Mouse (Mus musculus): ENCODE measurements at regions not wholly inside any gene's neighbourhood (a gene's known extent, or its start where the extent isn't known, plus 50 kb on each side); places are given as distances from the start of the nearest gene placed in this dataset.

DNA sequence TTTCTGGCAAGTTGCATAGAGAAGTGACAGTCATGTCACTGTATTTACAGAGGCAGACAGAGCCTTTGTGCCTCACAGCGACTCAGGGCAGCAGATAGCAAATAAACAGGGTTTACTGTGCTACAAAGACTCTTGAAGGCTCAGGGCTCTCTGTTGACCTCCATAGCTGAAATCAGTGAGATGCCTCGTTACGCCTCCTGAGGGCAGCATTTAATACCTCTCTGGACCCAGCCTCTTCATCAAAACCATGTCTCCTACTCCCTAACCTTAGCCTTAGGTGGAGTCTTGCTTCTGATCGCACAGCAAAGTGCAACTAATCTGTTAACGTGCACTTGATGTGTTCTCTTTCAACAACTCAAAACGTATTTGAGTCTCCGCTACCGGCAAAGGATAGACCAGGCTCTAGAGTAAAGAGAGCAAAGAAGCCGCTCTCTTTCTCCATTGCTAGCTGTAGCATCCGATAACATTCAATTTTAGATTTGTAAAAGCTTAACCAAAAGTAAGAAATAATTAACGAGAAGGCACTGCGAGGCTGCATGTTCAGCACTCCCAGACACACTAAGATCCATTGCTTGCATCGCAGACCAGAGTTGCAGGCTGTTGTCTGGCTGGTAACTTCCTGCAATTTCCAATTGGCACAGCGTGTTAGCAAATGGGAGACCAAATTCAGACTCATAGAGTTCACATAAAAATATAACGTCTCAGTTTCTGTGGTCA is 101.1 kb upstream of the Man2a1 start:
- peak; percentile 7 for DNase-seq (ENCODE audit: low read depth)

DNA sequence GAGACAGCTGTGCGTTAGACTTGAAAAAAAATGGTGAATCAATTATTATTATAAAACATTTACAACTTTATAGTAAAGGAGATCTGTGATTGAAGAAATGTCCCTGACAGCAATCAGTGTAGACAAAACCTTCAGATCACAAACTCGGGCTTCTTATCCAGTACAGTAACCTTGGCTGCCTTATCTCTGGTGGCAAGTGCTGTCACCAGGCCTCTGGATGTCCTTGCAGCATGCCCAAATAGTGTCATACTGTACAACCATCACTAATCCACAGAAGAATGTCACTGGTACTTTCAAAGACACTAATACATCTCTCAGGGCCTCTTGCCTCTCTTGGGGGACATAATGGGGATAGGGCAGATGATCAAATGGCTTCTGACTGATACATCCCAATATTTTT is 98.2 kb upstream of the Man2a1 start:
- DNase-seq (ENCODE audit: low read depth) = no peak

GRCm38 (mm10) chr17:64505956-64506355 is 94.6 kb upstream of the Man2a1 start:
- DNase-seq (ENCODE audit: low read depth) = no peak

DNA sequence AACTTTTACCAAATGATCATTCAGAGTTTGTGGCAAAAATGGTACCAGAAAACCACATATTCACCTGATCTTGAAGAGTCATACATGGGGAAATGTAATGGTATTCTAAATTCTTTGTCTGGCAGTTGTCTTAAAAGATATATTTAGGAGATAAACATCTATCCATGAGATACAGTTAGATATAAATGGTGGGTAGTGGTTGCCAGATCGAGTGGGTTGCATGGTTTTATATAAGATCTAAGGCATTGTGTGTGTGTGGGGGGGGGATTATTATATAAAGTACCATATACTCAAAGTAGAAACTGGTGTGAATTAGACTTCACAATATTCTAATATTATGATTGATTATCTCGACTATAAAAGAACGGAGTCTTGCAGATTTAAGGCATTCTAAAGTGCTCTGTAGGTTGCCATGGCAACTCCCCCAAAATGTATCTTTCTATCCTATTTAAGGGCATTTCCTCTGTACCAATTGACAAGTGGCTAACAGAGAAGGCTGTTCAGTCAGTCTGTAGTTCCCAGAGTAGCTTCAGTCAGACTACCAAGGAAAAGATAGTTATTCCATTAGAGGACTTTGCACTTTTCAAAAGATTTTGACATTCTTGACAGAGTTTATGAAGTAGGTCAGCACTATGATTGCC is 89.3 kb upstream of the Man2a1 start:
- DNase-seq (ENCODE audit: low read depth) = no peak

DNA sequence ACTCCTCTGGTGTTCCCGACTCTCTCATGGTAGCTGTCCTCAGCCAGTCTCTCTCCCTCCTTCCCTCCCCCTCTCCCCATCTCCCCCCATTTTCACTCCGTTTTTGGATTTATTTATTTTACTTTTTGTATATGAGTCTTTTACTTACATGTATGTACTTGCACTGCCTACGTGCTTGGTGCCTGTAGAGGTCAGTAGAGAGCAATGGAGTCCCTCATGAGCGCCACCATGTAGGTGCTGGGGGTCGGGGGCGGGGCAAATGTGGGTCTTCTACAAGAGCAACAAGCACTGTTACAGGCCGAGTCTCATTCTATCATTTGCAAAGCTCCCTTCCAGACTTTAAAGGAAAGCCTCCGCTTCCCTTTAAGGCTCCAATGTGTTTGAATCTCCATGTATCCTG is 78.3 kb upstream of the Man2a1 start:
- no peak for DNase-seq (ENCODE audit: low read depth)

DNA sequence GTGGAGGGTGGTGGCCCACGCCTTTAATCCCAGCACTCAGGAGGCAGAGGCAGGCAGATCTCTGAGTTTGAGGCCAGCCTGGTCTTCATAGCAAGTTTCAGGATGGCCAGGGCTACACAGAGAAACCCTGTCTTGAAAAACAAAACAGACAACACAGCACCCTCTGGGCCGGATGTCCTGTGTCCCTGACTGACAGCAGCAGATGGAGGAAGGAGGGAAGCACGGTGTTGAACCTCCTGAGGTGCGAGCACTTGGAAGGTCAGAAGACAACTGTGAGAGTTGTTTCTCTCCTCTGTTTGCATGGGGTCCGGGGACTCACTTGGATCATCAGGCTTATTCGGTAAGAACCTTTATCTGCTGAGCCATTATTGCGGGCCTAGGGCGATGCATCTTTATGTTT is 76.6 kb upstream of the Man2a1 start:
- no peak for DNase-seq (ENCODE audit: low read depth)

DNA sequence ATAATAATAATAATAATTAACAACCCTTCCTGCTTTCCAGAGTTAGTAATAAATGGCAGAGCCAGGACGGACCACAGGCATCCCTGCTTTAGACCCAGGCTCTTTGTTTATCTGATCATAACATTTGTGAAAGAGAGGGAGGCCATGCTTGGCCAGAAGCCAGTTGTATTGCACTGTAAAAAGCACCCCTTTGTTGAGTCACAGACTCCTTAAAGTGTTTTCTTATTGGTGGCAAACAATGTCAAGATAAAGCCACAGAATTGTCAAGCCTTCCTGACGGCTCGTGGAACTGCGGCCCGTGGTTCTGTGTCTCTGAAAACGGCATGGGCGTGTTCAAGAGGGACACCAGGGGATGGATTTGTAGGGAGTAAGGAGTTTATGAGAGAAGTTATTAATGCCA is 72.7 kb upstream of the Man2a1 start:
- DNase-seq (ENCODE audit: low read depth) = no peak

- DNase-seq (ENCODE audit: low read depth) = no peak
Measured at GRCm38 (mm10) chr17:64528476-64528875, 72.1 kb upstream of the Man2a1 start.

DNA sequence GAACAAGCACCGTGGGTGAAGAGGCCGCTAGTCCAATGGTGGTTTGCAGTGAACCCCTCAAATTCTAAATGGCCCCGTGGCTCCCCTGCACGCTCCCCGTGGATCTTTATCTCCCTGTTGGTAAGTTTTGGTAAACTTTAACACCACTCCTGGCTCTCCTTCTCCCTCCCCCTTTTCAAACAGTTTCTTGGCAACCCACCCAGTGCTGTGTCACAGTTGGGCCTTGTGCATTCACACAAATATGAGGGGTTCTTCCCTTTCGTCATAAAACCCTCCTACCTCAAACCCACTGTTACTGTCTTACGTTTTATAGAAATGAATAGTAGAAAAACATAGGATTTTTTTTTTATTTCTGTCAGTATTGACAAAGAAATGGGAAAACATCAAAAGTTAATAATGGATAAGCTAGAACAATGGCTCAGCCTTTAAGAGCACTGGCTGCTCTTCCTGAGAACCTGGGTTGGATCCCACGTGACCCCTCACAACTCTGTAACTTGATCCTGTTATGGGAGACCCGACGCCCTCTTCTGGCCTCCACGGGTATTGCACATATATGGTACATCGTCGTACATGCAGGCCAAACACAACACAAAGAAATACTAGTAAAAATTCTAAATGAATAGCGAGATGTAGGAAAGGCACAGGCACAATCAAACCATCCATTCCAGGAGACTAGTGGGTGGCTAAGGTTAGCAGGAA is 71.1 kb upstream of the Man2a1 start:
- peak; percentile 23 for DNase-seq (ENCODE audit: low read depth)

GRCm38 (mm10) chr17:64531150-64531549 is 69.4 kb upstream of the Man2a1 start:
- DNase-seq (ENCODE audit: low read depth) = no peak

DNA sequence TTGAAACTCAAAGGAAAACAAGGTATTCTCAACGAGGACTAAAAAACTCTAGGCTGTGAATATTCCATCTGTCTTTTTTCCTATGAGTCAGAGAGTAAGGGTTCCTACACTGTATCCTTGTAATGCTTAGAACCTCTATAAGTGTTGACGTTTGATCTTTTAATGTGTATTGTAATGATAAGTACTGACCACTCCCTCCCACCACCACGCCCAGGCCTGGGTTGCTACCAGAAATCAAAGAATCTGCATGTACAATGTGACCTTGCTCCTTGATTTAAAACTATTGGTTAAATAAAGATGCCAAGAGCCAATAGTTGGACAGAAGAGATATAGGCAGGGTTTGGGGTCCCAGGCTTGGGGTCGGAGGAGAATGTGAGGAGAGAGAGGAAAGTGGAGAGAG is 66.2 kb upstream of the Man2a1 start:
- no peak for DNase-seq (ENCODE audit: low read depth)

DNA sequence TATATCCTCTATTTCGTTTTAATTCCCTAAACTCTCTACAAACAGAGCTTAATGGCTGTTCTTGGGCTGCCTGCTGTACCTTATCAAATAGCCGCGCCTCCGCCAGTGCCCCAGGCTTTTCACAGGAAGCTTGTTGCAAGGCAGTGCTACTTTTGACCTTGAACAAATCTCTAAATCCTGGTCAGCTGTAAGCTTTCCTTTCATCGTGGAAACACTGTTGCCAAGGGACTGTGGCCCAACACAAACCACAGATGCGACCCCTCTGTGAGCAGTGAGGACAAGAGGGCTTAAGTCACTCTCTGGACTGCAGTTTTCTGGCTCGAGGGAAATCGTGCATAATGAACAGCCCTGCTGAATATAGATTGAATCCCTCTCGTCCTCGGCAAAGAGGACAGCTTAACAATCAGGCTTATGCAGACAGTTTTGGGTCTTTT is 62.0 kb upstream of the Man2a1 start:
- no peak for DNase-seq (ENCODE audit: low read depth)

- no peak for DNase-seq (ENCODE audit: low read depth)
Measured at GRCm38 (mm10) chr17:64540411-64540810, 60.1 kb upstream of the Man2a1 start.

DNA sequence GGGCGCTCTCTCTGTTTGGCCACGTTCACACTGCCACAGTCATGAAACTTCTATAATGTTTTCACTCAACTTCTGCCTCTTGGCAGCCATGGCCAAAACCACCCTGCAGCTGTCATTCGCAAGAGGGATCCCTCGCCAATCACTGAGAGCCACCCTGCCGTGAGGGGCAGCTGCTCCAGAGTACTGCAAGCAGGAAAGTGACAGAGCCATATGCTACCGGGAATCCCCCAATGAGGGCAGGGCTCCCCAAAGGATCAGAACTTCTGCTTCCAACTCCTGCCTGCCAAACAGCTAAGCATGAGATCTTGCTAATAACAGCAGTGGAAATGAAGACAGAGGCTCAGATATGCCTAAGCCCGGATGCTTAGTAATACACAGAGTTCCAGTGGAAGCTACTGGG is 52.0 kb upstream of the Man2a1 start:
- DNase-seq (ENCODE audit: low read depth) = no peak

- DNase-seq (ENCODE audit: low read depth) = no peak
Measured at GRCm38 (mm10) chr17:64550034-64550433, 50.5 kb upstream of the Man2a1 start.
